Mouse (Mus musculus) small intestine, adult 2 months (tissue): ENCODE measurements around the gene Mmadhc.

Experiments used
- CTCF ChIP-seq: fragments of 200-500 bp; IDR thresholded peaks from 2 replicates; pipeline ENCODE4 v1.5.1; 2012; ENCODE audit warnings: low read depth, mild to moderate bottlenecking, control low read depth, inconsistent platforms, low read length, moderate library complexity, mixed read lengths; ENCODE audit not compliant: insufficient replicate concordance, insufficient read length; ENCODE audit errors: extremely low read depth
- POLR2A ChIP-seq: fragments of 200-500 bp; IDR thresholded peaks from 2 replicates; pipeline ENCODE4 v1.6.1; 2012; ENCODE audit warnings: low read depth, mild to moderate bottlenecking, control low read depth, inconsistent platforms, low read length, moderate library complexity

DNA sequence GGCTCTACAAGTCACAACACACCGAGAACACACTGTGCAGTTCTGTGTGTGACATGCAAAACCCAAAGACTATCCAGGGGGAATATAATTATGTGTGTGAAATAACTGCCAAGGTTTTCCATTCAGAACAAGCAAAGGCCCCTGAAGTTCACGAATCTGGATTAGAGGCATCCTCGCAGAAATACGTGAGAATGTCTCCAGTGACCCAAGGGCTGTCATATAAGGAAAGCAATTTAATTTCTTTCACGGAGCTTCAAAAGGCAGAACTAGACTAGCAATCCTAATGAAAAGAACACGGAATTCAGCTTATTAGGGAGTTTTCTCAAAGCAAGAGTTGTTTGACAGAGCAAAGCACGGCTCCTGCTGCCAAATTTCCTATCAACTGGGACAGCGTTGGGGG lies 63.1 kb downstream of the Mmadhc start:
- TF ChIP-seq POLR2A = no peak
- TF ChIP-seq CTCF = no peak
